Mouse (Mus musculus) spleen, postnatal 4 days (tissue): ENCODE results near the gene Eri3.
A peak's percentile ranks its signal among the peaks of the same experiment; 100 is the strongest.

Experiments used
- DNase-seq, 2 experiments: peaks; one replicate each; pipeline ENCODE4 v3.0.0; 2022; ENCODE audit warnings: low spot score in 2 of 2

The Eri3 gene

DNA sequence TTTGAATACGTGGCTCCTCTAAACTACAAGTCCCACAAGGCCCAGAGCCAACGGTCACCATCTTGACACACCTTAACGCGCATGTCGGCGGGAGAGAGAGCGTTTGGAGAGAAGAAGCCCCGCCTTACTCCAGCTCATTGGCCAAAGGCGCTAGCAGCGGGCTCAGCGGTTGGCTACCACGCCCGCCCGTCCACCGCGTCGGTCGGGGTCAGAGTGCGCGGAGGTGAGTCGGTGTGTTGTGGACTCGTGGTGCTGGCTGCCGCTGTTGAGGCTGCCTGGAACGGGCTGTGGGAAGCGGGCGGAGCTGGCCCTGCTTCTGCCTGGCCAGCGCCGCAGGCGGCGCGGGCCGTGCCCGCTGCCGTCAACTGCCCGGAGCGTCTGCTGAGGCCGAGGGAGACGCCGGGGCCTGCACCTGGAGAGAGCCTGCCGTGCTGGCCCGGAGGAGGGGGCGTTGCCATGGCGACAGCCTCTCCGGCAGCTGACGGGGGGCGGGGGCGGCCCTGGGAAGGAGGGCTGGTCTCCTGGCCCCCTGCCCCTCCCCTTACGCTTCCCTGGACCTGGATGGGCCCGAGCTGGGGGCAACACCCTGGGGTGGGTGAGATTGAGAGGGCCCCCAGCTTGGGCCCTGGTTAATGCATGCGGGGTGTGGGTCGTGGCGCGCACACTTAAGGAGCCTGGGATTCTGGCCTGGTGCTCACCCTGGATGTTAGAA lies at the start of gene Eri3:
Eri3 (plus strand) TSS at position 226 of the 712 bp plus-strand sequence.
- DNase-seq: peak; percentile 95 to 97

DNA sequence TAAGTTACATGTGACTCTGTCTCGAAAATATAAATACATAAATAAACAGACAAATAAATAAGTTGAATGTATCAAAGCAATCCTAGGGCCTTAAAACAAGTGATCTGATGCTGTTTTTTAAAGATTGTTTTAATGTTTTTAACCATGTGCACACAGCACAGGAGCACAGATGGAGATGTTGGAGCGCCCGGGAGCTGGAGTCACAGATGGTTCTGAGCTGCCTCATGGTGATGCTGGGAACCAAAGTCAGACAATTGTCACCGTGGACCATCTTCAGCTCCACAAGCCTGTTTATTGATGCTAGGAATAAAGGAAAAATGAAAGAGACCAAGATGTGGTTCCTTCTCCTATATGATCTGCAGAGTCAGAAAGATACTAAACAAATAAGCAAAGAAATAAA lies 31.9 kb upstream of the Eri3 start:
- DNase-seq: no peak

DNA sequence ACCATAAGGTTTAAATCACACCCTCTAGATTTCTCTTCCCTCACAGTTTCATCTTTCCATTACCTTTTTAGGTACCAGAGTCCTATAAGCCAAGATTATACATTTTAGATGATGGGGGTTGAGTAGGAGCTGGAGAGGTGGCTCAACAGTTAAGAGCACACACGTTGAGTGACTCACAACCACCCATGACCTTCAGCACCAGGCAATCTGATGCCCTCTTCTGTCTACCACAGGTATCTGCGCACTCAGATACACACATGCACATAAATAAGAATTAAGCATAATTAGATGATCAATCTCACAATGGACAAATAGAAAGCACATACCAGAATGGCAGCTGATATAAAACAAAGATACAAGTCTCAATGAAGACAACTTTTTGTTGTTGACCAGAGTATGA lies 28.8 kb upstream of the Eri3 start:
- DNase-seq: no peak

DNA sequence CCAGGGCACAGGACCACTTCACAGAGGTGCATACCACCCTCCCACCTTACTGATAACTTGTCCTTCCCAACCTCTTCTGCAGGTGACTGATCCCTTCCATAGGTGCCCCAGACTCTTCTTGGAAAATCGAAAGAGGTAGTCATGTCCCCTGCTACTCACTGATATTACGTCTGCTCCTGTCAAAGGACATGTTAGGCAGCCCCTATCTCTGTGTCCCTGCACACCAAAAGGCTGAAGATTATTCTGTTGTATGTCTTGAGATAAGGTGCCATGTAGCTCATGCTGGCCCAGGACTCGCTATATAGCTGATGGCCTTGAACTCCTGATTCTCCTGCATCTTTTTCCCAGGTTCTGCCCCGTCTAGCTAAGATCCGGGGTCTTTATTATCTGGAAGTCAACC lies 24.2 kb upstream of the Eri3 start:
- DNase-seq: no peak

DNA sequence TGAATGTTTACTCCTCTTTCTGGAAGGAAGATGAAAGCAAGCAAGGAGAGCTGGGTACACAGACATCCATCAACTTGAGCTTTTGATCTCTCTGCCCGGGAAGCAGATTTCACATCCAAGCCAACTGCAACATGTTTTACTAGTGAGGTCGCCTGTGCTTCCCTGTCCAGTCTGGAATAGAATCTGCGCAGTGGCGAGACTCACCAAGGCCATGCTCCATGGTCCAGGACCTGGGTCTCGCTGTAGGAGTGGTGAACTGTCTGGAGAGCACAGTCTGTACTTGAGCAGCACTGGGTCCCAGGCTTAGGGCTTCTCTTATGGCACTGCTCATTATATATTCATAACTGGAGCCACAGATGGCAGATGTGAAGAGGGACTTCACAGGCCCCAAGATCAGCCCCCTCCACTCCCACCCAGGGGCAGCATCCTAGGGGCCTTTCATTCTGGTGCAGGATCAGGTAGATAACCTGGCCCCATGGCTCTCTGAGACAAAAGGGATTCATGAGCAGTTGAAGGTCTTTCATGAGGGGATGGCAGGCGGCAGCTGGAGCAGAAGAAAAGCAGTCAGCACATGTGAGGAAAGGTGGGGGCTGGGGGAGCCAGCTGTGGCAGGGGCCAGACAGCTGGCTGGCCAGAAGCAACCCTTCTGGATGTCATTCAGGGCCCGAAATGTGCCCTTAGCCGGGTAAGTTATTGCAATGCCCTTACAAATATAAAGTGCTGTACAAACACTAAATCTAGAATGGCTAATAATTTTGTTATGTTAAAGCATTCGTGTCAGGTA lies 22.9 kb upstream of the Eri3 start:
- no peak for DNase-seq

DNA sequence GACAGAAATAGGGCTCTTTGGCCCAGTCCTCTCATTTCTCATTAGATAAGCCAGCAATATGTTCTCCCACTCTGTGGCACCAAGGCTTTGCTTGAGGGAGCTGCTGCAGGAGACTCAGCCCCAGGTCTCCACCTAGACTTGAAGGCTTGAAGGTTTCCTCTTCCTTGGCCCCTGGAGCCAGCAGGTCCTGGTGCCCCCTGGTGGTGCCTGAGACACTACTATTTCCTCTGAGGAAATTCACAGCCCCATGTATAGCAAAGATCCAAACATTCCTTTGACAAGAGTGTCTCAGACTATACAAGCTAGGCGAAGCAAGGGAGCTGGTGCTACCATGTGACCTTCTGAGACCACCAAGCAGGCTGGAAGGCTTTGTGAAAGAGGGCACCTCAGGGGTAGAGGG lies 22.2 kb upstream of the Eri3 start:
- peak; percentile 58 to 79 for DNase-seq

DNA sequence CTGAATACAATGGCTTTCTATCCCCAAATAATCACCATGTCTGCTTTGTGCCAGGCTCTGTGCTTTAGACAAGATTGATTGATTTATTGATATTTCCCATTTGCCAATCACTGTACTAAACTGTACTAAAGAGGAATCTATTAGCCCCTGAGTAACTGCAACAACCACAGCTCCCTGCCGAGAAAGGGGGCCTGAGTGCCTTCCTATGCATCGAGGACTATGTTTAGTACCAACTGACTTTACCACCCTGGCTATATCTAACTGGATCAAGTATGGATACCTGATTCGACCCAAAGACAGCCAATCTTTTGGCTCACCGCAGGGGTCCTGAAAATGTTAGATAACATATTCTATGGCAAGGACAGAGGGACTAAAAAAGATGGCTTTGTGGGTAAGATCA lies 20.3 kb upstream of the Eri3 start:
- DNase-seq: no peak

DNA sequence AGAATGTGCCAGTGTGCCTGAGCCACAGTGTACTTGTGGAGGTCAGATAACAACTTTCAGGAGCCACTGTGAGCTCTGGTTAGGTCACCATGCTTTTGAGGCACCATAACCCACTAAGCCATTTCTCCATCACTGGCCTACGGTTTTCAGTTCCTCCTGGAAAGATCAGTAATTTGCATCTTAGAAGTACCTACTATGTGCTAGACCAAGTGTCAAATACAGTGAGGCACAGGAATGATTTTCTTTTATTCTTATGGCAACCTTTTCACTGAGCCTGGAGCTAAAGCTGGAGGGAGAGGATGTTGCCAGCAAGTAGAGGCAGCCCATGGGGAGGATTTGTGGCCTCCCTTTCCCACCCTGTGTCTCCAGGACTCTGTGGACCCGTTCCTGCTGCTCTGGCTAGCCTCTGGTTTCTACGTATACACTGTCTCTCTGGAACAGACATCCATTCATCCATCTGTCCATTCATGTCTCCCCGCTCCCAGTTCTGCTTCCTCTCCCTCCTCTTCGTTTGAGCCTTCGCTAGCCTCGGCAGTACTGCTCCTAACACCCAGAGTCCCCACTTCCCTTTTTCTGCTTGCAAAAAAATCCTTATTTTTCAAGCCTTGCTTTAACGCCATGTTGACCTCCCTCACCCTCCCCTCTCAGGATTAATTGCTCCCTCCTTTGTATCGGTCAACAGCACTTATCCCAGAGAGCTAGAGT lies 14.5 kb upstream of the Eri3 start:
- DNase-seq: no peak

DNA sequence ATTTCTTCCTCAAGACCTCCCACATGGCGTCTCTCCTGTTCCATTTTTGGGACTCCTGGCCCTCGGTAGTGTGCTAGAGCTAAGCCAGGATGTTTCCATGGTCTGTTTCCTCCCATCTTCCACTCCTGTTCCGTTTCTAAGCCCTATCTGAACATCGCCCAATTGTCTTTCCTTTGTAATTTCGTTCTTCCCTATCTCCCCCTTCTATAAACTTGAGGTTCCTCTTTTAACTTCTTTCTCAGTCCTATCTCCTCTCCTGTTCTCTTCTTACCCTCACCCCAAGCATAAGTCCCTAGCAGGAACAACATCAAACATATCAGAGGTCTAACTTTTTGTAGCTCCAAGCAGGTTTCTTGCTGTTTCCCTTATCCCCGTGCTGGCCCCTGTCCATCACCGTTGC lies 13.2 kb upstream of the Eri3 start:
- no peak for DNase-seq

DNA sequence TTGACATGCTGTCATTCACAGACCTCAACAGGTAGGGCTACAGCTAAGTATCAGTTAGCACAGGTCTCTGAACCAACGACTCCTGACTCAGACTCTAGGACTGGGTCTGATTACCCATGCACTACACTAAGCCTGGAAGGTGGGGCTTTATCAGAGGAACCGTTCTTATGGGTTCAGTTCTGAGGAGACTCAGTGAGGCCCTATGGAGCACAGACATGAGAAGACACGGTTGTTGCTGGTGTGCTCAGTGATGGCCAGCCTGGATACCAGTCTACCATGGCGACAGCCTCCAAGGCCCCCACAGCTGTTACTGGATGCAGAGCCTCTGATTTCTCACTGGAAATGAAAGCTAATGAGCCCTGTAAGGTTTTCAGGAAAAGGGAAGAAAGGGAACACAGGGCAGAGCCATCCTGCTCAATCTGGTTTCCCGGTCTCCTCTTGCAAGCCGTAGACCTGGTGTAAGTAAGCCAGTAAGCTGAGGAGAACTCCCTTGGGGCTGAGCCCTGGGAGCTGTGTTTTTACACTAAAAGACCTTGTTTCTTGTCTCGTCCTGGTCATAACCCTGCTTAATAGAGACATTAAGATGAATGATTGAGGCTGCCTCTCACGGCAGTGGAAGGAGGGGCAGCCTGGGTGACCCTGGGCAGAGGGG lies 10.7 kb upstream of the Eri3 start:
- DNase-seq: no peak

DNA sequence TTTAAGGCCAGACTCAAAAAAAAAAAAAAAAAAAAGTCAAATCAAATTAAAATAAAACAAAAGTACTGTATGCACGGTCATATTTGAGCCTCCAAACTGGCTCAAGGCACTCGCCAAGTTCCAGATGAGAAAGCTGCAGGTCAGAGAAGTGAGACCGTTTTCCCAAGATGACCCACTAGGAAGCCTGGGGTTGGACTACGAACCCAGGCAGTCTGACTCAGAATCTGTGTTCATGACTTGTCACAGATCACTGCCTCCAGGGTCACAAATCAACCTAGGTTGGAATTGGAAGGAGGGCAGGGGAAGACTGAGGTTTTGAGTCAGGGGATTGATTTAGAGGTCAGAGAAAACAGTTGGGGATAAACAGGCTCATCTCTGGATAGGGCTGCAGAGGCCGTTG lies 9.6 kb upstream of the Eri3 start:
- no peak for DNase-seq

DNA sequence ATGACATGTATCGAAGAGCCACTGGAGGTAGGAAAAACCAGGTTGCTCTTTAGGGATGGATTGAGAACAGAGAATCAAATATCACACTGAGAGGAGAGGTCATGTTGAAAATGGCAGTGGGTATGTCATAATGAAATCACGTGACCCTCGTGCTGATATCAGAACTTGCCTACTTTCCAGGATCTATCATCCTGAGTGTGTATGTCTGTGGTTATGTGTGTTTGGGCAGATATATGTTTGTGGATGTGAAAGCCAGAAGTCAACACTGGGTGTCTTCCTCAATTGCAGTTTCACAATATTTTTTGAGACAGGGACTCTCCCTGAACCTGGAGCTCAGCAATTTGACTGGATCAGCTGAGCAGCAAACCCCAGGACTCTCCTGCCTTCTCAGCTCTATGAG lies 4.7 kb upstream of the Eri3 start:
- no peak for DNase-seq

DNA sequence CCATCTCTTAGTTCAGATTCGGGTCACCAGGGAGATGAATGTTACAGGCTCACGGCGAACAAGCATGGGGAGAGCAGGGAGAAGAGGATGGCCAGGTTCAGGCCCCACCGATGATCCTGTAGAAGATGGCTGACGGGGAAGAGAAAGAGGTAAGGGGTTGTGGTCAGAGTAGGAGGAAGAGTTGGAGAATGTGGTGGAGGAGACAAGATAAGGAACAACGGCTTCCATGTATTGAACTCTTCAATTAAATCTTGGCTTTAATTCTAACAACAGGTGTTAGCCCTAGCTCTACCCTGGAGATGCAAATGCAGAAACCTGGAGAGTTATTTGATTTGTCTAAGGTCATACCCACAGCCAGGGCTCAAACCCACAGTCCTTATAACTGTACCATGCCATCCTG lies 3.5 kb upstream of the Eri3 start:
- no peak for DNase-seq

DNA sequence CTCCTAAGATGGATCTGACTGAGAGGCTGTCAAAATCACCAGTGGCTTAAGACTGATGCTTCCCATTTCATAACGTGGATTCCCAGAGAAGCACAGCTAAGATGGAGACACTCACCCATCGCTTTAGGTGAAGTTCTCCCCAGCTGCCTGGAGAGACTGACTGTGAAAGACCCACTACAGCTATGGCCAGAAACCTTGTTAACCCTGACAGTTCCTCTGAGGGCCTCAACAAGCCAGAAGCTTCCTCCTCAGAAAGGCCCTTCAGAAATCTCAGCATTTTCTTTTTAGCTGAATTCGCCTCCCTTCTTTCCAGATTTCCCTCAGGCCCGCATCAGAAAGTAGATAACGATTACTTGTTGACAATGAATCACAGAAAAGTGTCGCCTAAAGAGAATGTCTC lies 589 bp upstream of the Eri3 start:
- DNase-seq: no peak

DNA sequence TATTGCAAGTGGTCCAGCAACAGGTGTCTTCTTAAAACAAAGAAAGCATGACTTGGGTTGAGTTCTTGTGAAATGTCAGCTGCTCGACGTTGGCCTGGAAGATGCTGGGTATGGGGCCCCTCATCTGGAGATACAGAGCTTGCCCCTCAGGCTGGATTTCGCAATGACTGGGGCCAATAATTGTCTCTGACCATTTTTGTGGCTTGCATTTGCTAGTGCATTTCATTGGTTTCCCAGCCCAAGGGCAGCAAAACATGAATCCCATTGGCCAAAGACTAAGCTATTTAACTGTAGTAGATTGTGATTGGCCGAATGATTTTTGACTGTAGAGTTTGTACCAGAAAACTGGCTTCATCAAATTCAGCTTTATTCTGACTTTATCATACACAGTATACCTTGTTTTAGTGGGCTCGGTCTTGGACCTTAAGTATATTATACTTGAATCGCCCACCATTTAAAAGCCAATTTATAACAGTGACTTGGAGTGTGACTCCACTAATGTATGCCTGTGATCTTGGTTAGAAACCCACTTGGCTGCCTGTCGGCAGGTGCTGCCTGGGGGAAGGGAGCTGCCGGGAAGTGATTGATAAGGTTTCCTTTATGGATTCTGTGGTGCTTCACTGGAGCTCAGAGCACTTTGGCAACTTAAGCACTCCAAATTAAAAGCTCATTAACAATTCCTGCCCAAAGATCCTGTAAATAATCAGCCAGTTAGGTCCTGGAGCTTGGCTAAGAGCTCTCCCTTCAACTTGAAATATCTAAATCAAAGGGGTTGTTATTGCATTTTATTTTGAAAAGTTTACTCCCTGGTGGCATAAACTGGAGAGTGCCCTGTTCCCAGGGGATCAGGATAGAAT lies 1.2 kb downstream of the Eri3 start:
- no peak for DNase-seq

DNA sequence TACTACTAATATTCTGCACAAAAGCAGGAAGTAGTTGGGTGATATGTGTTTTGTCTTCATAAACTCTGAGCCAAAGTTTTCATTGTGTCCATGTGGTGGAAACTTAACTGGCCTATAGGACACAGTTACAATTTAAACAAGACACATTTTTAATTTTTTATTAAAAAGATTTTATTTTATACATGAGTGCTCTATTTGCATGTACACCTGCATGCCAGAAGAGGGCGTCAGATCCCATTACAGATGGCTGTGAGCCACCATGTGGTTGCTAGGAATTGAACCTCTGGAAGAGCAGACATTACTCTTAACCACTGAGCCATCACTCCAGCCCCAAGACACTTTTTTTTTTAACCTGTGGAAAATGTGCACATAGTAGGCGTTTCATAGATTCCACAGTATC lies 5.3 kb downstream of the Eri3 start:
- DNase-seq: no peak

DNA sequence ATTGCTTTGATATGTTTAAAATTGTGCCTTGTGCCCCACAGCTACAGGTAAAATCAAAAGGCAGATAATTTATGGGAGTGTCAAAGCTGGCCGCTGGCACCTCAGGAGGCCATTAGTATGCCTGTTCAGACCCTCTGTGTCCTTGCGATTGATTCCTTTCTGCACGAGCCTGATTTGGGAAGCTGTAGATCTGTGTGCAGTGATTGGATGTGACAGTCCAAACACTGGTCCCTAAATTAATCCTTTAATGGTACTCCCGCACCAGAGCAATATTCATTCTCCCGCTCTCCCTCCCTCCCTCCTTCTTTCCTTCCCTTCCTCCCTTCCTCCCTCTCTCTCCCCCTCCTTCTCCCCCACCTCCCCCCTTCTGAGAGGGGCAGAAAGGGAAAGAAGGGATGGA lies 6.2 kb downstream of the Eri3 start:
- no peak for DNase-seq

DNA sequence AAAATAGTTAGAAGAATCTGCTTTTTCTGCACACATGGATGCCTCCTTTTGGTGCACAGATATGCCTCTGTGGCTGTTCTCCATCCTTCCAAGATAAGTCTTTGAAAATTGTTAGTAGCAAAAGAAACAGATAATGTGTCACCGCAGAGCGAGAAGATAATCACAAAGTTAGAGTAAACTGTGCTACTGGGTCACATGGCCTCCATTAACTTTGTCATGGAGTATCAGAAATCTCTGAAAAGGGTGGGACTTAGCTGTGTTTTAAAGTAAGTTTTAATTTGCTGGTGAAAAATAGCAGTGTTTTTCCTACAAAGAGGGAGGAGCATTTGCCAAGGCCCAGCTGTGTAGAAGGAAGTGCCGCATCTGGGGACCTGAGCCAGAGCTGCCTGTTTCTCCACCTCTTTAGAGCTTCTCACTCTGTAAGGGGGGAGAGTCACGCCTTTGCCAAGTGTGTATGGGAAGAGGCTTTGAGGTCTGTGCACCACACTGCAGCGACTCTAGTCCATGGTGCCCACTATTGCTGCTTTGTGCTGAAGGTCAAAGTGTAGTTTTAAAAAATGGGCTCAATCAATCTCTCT lies 7.0 kb downstream of the Eri3 start:
- no peak for DNase-seq

DNA sequence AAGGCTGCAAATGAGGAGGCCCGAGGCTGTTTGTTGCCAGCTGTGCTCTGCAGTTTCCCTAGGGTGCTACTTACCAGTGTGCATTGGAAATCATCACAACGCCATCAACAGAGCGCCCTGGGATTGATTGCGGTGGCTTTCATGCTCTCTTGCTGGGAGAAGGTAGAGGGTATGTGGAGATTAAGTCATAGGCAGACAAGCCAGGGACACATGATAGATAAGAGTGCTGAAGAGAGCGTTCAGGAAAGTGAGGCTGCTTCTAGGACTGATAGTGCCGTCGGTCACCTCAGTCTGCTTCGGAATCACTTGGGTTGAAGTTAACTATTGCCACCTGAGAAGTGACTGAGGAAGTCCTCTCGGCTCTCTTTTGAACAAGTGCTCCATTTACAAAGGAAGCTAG lies 13.8 kb downstream of the Eri3 start:
- DNase-seq: no peak

DNA sequence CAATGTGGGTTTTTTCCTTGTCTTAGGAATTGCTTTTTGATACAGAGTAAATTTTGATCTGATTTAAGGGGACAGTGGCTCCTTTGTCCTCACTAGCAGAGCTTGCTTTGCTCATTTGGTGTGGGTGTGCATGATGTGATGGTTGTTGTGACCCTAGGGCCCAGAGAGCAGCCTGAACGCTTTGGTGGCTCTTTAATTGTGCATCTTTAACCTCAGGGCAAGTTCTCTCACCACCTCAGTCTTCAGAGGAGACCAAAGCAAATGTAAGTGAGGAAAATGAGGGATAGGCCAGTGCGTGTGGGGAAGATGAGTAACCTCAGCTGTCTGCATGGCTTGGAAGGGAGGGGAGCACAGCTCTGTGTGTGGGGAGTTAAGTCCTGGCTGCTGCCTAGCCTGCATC lies 18.7 kb downstream of the Eri3 start:
- DNase-seq: no peak

DNA sequence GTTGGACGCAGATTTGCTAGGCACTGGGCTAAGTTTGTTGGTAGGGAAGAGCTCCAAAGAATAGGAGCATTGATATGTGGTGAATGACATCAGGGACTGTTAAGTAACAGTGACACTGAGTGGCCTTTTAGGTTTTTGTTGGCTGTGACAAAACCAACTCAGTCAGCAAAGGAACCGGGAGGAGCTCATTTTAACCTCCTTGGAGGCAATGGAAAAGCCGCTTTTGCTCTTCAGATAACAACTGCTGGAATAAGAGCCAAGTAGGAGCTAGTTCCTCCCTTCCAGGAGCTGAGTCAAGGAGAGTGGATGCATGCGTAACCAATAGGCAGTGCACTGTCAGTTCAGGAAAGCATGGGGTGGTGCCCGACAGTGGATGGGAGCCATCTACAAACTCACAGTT lies 20.8 kb downstream of the Eri3 start:
- DNase-seq: no peak
